ENCODE assay signal across 8 mouse cellular contexts in the genomic region with DNA sequence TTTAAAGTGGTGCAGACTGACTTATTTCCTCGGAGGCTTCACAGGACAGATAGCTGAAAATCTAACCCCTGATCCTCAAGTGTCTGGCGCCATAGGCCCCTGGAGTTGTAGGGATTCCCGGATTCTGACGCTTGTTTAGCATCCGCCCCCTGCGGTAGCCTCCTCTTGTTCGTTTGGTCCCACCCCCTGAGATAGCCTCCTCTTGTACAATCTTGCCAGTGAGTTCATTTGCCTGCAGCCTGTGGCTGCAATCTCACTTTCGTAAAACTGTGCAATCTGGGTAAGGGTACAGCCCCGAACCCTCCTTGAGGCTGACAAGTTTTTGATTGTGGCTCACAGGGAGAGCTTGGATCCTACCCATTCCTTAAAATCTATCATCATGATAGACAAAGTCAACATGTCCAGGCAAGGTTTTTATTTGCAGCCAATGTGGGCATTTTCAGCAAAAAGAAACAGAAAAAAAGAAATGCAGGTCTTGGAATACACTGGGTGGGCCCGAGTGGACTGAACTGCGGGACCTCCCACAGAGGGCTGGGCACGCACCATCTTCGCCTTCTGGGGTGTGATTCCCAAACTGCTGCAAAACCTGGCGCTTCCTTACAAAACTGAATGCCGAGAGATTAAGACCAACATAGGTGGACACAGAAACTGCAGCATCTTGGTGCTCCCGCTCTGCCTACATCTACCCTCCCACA. TPM values are rescaled to one million over a fixed set of nuclear protein-coding genes. Genes with fewer than 3 reads are reported as not detected.
DNase-seq lines count a peak whose midpoint lies in the region; ATAC-seq and TF ChIP-seq lines count a peak whose summit lies in the region.

No protein-coding gene starts in this region.

- no peak for ATAC-seq in erythroblast, adult 5-6 weeks (replicated peaks; ENCODE audit: low FRiP score, poor library complexity, severe bottlenecking)
- ATAC-seq in forebrain, embryonic 15.5 days (replicated peaks) = no peak
- no peak for ATAC-seq in liver, embryonic 14.5 days (ENCODE audit: insufficient read depth)

- H3K4me3 ChIP-seq in erythroblast, embryonic 14.5 days (replicated peaks) = peak overlapping the region; percentile 65
- no peak overlapping the region for H3K4me3 ChIP-seq in ES-Bruce4 (ENCODE audit: low read depth, low read length)
- H3K4me3 ChIP-seq in forebrain, embryonic 15.5 days = peak overlapping the region; percentile 58
- peak overlapping the region; percentile 66 to 73; a peak in 3 of 4 replicates for H3K4me3 ChIP-seq in liver, embryonic 14.5 days (ENCODE audit: insufficient read depth in 1 of 2, low read depth in 2 of 2, low read length in 2 of 2)
- H3K4me3 ChIP-seq in thymus, adult 2 months (ENCODE audit: control insufficient read depth, insufficient read depth, low read length) = no peak overlapping the region

- H3K9me3 ChIP-seq in erythroblast, embryonic 14.5 days (ENCODE audit: control insufficient read depth, low read length) = no peaks in the 10 kb centered on the region
- peaks cover 5% of the 10 kb centered on the region; the same call in 1 of the 2 replicates for H3K9me3 ChIP-seq in ES-Bruce4 (replicated peaks; ENCODE audit: control insufficient read depth, insufficient read depth, low read length, poor library complexity, severe bottlenecking)
- H3K9me3 ChIP-seq in forebrain, embryonic 15.5 days = no peaks in the 10 kb centered on the region
- no peaks in the 10 kb centered on the region for H3K9me3 ChIP-seq in liver, embryonic 14.5 days (ENCODE audit: control insufficient read depth, low read length)

- TF ChIP-seq EP300 in ES-Bruce4 (IDR thresholded peaks at IDR 0.05; ENCODE audit: insufficient read depth, low read depth, low read length) = no peak
- TF ChIP-seq EP300 in liver, embryonic 14.5 days (IDR thresholded peaks at IDR 0.05; ENCODE audit: low read depth) = no peak

- TF ChIP-seq POLR2A in ES-Bruce4 (IDR thresholded peaks at IDR 0.05; ENCODE audit: insufficient read depth, low read length) = no peak
- no peak for TF ChIP-seq POLR2A in thymus, adult 2 months (IDR thresholded peaks at IDR 0.05; ENCODE audit: control insufficient read depth, extremely low read depth, insufficient read depth, low read length, poor library complexity)

- no peak for DNase-seq in liver, embryonic 14.5 days (ENCODE audit: low read depth in 3 of 3, low spot score in 3 of 3)
- no peak for DNase-seq in thymus, adult 2 months
- no peak for DNase-seq in retina, embryonic 14.5 days (ENCODE audit: low spot score)
- DNase-seq in urinary bladder, adult 18-20 months (ENCODE audit: low spot score in 2 of 2) = no peak

- no peak for TF ChIP-seq CTCF in ES-Bruce4 (IDR thresholded peaks at IDR 0.05; ENCODE audit: low read depth, low read length)
- TF ChIP-seq CTCF in liver, embryonic 14.5 days (IDR thresholded peaks at IDR 0.05; ENCODE audit: low read depth) = no peak
- no peak for TF ChIP-seq CTCF in thymus, adult 2 months (IDR thresholded peaks at IDR 0.05; ENCODE audit: borderline replicate concordance, control insufficient read depth, extremely low read depth, insufficient read depth, low read length, poor library complexity)

- H3K4me1 ChIP-seq in erythroblast, embryonic 14.5 days (ENCODE audit: control insufficient read depth) = peaks cover 49% of the 10 kb centered on the region
- peaks cover 5% of the 10 kb centered on the region for H3K4me1 ChIP-seq in ES-Bruce4 (ENCODE audit: control insufficient read depth, insufficient read depth, low read length)
- peaks cover 40% of the 10 kb centered on the region for H3K4me1 ChIP-seq in forebrain, embryonic 15.5 days
- peaks cover 16 to 20% of the 10 kb centered on the region in 2 experiments for H3K4me1 ChIP-seq in liver, embryonic 14.5 days (replicated peaks; ENCODE audit: control insufficient read depth in 2 of 2, insufficient read depth in 2 of 2, low read length in 1 of 2)
- H3K4me1 ChIP-seq in thymus, adult 2 months (replicated peaks; ENCODE audit: control insufficient read depth, insufficient read depth, low read length) = peaks cover 25% of the 10 kb centered on the region

- peak overlapping the region; percentile 26; the same call in 1 of the 2 replicates for H3K9ac ChIP-seq in ES-Bruce4 (ENCODE audit: low read depth, poor library complexity, severe bottlenecking)
- H3K9ac ChIP-seq in forebrain, embryonic 15.5 days (replicated peaks) = peak overlapping the region; percentile 84
- H3K9ac ChIP-seq in liver, embryonic 14.5 days (replicated peaks) = no peak overlapping the region

- H3K4me2 ChIP-seq in forebrain, embryonic 15.5 days (replicated peaks) = peak overlapping the region; percentile 97
- peak overlapping the region; percentile 99 for H3K4me2 ChIP-seq in liver, embryonic 14.5 days (ENCODE audit: low read depth)

- H3K27ac ChIP-seq in ES-Bruce4 (ENCODE audit: insufficient read depth, low read length) = peak overlapping the region; percentile 25; the same call in 1 of the 2 replicates
- peak overlapping the region; percentile 99 for H3K27ac ChIP-seq in forebrain, embryonic 15.5 days (replicated peaks)
- H3K27ac ChIP-seq in liver, embryonic 14.5 days = no peak overlapping the region; the same call in 1 of the 2 replicates
- H3K27ac ChIP-seq in thymus, adult 2 months (ENCODE audit: control insufficient read depth, insufficient read depth, low read length) = no peak overlapping the region

- WGBS in forebrain, embryonic 15.5 days = 36% methylated on average over 16 of the region's 16 CpGs
- WGBS in liver, embryonic 14.5 days (ENCODE audit: insufficient replicate concordance) = 78% methylated on average over 16 of the region's 16 CpGs
- 93% methylated on average over 16 of the region's 16 CpGs for WGBS in thymus, adult 2 months

- H3K36me3 ChIP-seq in erythroblast, embryonic 14.5 days (ENCODE audit: control insufficient read depth) = no peaks in the 10 kb centered on the region
- no peaks in the 10 kb centered on the region for H3K36me3 ChIP-seq in ES-Bruce4 (ENCODE audit: control insufficient read depth, insufficient read depth, low read length, poor library complexity, severe bottlenecking)
- H3K36me3 ChIP-seq in forebrain, embryonic 15.5 days = no peaks in the 10 kb centered on the region
- no peaks in the 10 kb centered on the region for H3K36me3 ChIP-seq in liver, embryonic 14.5 days (replicated peaks; ENCODE audit: control insufficient read depth, insufficient read depth, low read depth)
- H3K36me3 ChIP-seq in thymus, adult 2 months (ENCODE audit: control insufficient read depth, insufficient read depth, low read length) = no peaks in the 10 kb centered on the region

- peaks cover 8% of the 10 kb centered on the region for H3K27me3 ChIP-seq in erythroblast, embryonic 14.5 days (ENCODE audit: control insufficient read depth)
- no peaks in the 10 kb centered on the region for H3K27me3 ChIP-seq in ES-Bruce4 (ENCODE audit: control insufficient read depth, insufficient read depth, low read length, poor library complexity, severe bottlenecking)
- no peaks in the 10 kb centered on the region for H3K27me3 ChIP-seq in forebrain, embryonic 15.5 days
- H3K27me3 ChIP-seq in liver, embryonic 14.5 days (ENCODE audit: control insufficient read depth, insufficient read depth, low read length) = no peaks in the 10 kb centered on the region; the same call in 1 of the 2 replicates
- H3K27me3 ChIP-seq in thymus, adult 2 months (ENCODE audit: control insufficient read depth, insufficient read depth, low read length) = no peaks in the 10 kb centered on the region

RNA-seq across cellular contexts. Expression of a gene that starts 33.5 kb away (rescaled TPM):
- polyA plus RNA-seq in erythroblast, embryonic 14.5 days (2012) = 9.0 TPM in 2 replicates
- 637 and 655 TPM in 2 replicates for total RNA-seq in erythroblast, adult 5-6 weeks (2015; ENCODE audit: low replicate concordance)
- total RNA-seq in erythroblast, adult 5-6 weeks (2017; ENCODE audit: low replicate concordance) = 301 and 341 TPM in 2 replicates
- 2,484 and 2,505 TPM in 2 replicates for polyA plus RNA-seq in ES-Bruce4 (2011; ENCODE audit: insufficient read depth, insufficient read length, low read depth, missing spikeins)
- 3,835 and 3,917 TPM in 2 replicates for polyA plus RNA-seq in forebrain, embryonic 15.5 days (2015; fragmentation: Nextera tagmentation; extraction: Ambion mirVana)
- 256 and 265 TPM in 2 replicates for polyA plus RNA-seq in liver, embryonic 14.5 days (2012; rRNA removed)
- 451 and 544 TPM in 2 replicates for polyA plus RNA-seq in liver, embryonic 14.5 days (2014; fragmentation: Nextera tagmentation; extraction: Ambion mirVana)
- polyA plus RNA-seq in thymus, adult 2 months (2012; rRNA removed) = 1,233 and 1,455 TPM in 2 replicates

RNA-seq across cellular contexts. Expression of a gene that starts 46.5 kb away (rescaled TPM):
- polyA plus RNA-seq in erythroblast, embryonic 14.5 days (2012) = not detected in 2 replicates
- not detected in 2 replicates for total RNA-seq in erythroblast, adult 5-6 weeks (2015; ENCODE audit: low replicate concordance)
- total RNA-seq in erythroblast, adult 5-6 weeks (2017; ENCODE audit: low replicate concordance) = not detected in 2 replicates
- not detected in 2 replicates for polyA plus RNA-seq in ES-Bruce4 (2011; ENCODE audit: insufficient read depth, insufficient read length, low read depth, missing spikeins)
- 0.97 and 1.3 TPM in 2 replicates for polyA plus RNA-seq in forebrain, embryonic 15.5 days (2015; fragmentation: Nextera tagmentation; extraction: Ambion mirVana)
- not detected in 2 replicates for polyA plus RNA-seq in liver, embryonic 14.5 days (2012; rRNA removed)
- not detected in 2 replicates for polyA plus RNA-seq in liver, embryonic 14.5 days (2014; fragmentation: Nextera tagmentation; extraction: Ambion mirVana)
- 0.19 and 0.37 TPM in 2 replicates for polyA plus RNA-seq in thymus, adult 2 months (2012; rRNA removed)

Comparison
In these comparisons a context has a peak if more than half of its experiments do, and no peak if none do; other contexts are left out.
1. H3K4me3 ChIP-seq: peak in erythroblast, embryonic 14.5 days (single experiment), forebrain, embryonic 15.5 days (single experiment) and liver, embryonic 14.5 days (2 of 2); none in ES-Bruce4 (single experiment) and thymus, adult 2 months (single experiment).
2. H3K27ac ChIP-seq: peak in ES-Bruce4 (single experiment) and forebrain, embryonic 15.5 days (single experiment); none in liver, embryonic 14.5 days (single experiment) and thymus, adult 2 months (single experiment).
3. RNA of a gene that starts 33.5 kb away (polyA plus RNA-seq): 3,835 to 3,917 TPM in forebrain, embryonic 15.5 days, 2,484 to 2,505 TPM in ES-Bruce4, 1,233 to 1,455 TPM in thymus, adult 2 months and 256 to 544 TPM in liver, embryonic 14.5 days; 9.0 TPM in erythroblast, embryonic 14.5 days; every median in the first group is over 10 times any median in the second.